Mouse (Mus musculus): ENCODE data around the gene Zc3h6. TPM values are rescaled to one million over a fixed set of nuclear protein-coding genes. Genes with fewer than 3 reads are reported as not detected.

The Zc3h6 gene
- total RNA-seq (2021) = 10 to 100 TPM; 15.2 to 17.4 TPM

DNA sequence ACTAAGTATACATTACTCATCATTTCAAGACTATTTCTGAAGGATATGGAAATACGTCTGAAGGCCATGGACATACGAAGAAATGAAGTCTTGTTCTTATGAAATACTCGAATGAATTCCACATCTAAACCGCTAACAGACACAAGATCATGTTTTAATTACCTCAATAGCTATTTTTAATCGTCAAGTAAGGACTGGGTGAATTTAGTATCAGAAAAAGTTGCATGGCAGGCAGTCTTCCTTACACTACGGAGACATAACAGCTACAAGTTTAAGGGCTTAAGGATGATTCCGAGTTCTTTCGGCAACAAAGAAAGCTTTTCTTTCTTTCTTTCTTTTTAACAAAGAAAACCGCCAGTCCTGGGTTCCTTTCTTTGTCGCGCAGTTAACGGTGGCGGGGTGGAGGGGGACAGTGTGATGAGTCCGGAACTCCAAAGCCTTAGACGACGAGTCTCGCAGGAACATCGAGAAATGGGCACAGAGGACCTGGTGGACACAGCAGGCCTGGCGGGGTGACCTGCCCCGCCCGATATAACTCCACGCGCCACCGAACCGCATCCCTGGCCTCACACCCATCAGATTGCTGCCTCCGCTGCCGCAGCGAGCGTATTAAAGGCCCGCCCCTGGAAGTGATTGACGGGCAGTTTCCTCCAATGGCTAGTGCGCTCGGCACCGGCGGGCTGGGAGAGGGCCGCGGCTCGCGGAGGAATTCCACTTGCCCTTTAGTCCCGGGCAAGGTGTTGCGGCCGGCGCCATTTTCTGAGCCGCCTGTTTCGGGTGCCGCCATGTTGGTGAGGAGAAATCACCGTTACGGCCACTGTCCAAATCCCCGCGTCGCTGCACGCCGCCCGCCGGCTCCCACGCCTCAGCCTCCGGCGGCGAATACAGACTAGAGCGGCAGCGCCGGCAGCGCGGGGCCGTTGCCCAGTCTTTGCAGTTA is at the start of gene Zc3h6:
TSS of gene Zc3h6 (plus strand) at position 762 of the 940 bp plus-strand sequence.
- intact Hi-C loops (cut with DNase I) = loop anchor here (5.0 kb wide), 2 partner anchors 100 to 125 kb away; partner anchors contain the start of gene Ttl
- peak; percentile 99 for DNase-seq (ENCODE audit: low spot score in 2 of 2)

DNA sequence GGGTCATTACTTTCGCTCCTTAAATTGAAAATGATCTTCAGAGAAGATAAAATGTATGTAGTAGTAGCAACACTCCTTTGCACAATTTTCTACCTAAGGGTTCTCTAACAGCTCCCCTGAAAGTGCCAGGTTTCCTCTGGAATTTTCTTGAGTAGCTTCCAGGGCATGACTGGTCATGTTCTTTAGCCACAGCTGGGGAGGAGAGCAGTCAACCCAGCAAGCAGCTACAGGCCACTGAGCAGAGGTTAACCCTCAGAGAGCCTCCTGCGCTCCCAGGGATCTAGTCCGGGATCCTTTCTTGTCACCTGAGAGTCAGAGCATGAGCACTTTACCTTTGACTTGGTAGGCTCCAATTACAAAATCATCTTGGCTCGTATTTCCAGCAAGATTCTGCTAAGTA is 42.4 kb upstream of the Zc3h6 start:
- DNase-seq (ENCODE audit: low spot score in 2 of 2) = no peak
- intact Hi-C loops (cut with DNase I) = no loop called here

GRCm38 (mm10) chr2:128928446-128928845 is 38.8 kb upstream of the Zc3h6 start:
- intact Hi-C loops (cut with DNase I) = no loop called here
- DNase-seq (ENCODE audit: low spot score in 2 of 2) = peak in 1 of 2 experiments; percentile 18

GRCm38 (mm10) chr2:128930704-128931103 is 36.5 kb upstream of the Zc3h6 start:
- intact Hi-C loops (cut with DNase I) = no loop called here
- no peak for DNase-seq (ENCODE audit: low spot score in 2 of 2)

DNA sequence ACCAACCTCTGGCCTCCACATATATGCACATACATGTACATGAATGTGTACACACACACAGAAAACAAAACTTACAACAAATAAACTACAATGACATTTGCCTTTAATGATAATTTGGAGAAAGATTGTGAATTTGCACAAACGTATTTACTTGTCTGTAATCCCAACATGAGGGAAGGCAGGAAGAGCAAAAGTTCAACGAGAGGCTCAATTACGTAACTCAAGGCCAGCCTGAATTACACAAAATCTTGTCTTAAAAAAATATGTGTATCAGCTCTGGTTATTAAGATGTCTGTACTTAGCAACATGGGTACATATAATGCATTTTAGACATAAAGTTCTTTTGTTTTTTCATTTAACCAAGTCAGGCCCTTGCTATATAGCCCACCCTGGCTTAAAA is 30.9 kb upstream of the Zc3h6 start:
- intact Hi-C loops (cut with DNase I) = no loop called here
- DNase-seq (ENCODE audit: low spot score in 2 of 2) = no peak

DNA sequence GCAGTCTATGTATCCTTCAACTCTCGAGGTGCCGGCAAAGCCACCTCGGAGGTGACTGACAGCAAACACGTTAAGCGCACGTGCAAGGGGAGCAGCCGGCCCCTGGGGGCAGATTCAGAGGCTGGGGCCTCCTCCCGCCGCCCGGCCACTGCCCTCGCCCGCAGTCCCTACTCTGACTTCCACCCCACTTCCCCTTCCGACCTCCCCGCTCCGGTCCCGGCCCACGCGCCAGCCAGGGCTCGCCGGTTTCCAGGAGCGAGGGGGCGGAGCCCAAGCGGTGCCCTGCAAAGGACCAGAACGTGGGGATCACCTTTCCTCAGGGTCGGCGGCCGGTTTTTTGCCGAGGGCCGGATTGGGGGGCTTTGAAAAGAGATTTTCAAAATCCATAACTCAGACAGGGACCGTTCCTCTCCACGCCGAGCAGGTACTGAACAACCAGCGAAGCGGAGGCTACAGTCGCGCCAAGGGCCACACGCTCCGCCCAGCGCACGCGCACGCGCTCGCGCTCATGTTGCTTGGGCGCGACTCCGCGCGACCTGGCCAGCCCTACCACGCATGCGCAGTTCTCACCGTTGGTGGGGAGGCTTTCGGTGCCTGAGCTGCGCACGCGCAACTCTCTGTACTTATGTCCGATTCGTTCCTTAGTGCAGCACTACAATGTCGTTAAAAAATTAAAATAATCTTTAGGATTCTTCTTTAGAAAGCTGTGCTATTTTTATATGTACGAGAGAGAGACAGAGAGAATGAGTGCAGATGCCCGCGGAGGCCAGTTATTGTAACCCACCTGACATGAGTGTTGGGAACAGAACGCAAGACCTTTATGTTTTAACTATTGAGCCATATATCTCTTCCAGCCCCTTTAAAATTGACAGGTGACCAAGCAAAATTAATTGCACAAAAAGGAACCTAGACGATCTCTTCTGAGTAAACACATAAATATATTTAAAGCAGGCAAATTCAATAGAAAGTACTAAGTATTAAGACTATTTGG is 23.4 kb upstream of the Zc3h6 start, which contains the start of gene Zc3h8:
TSS of gene Zc3h8 (minus strand) at position 540 of the 991 bp plus-strand sequence.
- DNase-seq (ENCODE audit: low spot score in 2 of 2) = peak; percentile 96
- intact Hi-C loops (cut with DNase I) = loop anchor here (10.0 kb wide), 2 partner anchors 121 to 259 kb away; partner anchors contain the start of genes Anapc1 and Ttl

- intact Hi-C loops (cut with DNase I) = loop anchor here (5.0 to 10.0 kb wide), 4 partner anchors 117 to 309 kb away; partner anchors contain the start of genes Anapc1 and Ttl
- DNase-seq (ENCODE audit: low spot score in 2 of 2) = no peak
Observed at GRCm38 (mm10) chr2:128947962-128948588, 19.1 kb upstream of the Zc3h6 start.

DNA sequence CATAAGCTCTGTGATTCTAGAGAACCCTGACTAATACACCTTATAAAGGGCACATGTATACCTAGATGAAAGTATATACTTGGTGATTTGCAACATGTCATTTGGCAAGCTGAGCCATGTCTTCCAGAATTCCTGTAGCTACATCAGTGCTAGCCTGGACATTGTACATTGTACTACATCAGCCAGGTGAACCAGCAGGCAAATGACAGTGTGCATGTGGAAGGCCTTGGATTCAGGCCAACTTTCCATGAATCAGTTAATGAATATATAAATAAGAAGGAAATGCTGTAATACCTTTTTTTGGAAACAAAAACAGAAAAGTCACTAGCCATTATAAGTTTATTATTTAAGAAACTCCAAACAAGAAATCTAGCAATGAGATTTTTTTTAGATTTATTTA is 13.0 kb upstream of the Zc3h6 start:
- DNase-seq (ENCODE audit: low spot score in 2 of 2) = no peak
- intact Hi-C loops (cut with DNase I) = no loop called here

DNA sequence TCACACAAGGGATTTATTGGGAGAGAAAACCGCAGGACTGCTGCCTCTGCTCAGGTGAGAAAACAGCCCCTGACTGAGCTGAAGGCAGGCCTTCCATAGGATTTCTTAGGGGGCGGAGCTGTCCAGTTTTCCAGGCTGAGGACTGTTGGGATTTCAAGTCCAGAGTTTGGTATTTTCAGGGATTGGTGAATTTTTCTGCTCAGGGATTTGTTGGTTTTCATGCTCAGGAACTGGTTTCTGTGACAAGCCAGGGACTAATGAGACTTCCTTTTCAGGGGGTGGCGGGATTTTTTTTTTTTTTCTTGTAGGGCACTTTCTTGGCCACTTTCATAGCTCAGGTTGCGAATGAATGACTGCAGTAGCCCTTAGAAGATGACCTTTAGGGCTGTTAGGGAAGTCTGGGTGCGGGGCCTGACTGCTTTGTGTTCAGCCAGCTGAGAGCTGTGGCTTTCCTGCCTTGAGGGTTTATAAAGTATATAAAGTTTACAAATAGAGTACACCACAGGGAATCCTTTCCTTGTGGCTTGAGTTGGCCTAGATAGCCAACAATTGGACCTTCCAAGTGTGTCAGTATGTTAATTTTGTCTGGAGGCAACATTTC is 1.6 kb upstream of the Zc3h6 start:
- no peak for DNase-seq (ENCODE audit: low spot score in 2 of 2)
- intact Hi-C loops (cut with DNase I) = loop anchor here (5.0 kb wide), 2 partner anchors 102 to 127 kb away; partner anchors contain the start of gene Ttl

DNA sequence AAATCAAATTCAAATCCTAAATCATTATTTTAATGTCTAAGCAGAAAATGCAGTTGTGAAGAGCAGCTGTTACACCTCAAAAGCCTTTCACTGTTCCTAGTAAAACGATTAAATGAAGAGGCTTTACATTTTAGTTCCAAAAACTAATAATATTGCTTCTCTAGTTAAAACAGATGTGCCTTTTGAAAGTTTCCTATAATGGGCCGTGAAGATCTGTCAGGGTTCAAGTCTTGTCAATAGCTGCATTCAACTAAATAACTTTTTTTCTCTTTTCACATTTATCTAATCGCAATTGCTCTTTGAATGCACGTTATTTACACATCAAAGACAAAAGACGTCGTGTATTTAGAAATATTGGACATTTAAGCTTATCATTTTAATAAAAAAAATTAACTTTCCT is 966 bp upstream of the Zc3h6 start:
- intact Hi-C loops (cut with DNase I) = loop anchor here (5.0 kb wide), 2 partner anchors 101 to 126 kb away; partner anchors contain the start of gene Ttl

DNA sequence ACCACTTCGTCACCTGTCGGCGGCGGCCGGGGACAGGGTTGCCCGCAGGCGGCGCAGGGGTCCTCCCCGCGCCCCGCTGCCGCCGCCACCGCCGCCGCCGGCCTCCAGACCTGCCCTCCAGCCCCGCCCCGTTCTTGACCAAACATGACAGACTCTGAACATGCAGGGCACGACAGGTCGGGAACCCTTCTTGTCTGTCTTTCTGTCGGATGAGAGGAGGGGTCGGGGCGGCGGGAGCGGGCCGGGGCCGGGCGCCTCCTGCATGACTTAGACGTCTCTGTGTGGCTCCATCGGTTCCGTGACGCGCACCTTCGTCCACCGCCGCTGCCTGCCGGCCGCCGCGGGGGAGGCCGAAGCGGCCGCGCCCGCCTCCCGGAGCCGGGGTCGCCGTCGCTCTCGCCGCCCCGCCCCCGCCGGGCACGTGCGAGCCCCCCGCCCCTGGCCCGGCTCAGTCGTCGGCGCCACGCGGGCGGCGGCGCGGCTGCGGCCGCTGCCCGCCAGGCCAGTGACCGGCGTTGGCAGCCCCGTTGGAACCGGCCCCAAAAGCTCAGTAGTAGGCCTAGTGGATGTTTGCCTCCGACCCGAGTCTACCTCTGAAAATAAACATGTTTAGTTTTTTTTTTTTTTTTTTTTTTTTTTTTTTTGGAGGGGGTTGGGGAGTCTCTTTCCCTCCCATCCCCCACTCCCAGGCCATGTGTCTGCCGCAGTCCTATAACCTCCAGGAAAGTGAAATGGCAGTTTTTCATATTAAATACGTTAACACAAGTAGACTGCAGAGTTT is 649 bp downstream of the Zc3h6 start, which contains the start of gene Gm10762:
TSS of gene Gm10762 (minus strand) at position 65 of the 781 bp plus-strand sequence.
- intact Hi-C loops (cut with DNase I) = loop anchor here (2.0 to 5.0 kb wide), 3 partner anchors 99 to 231 kb away; partner anchors contain the start of genes Slc20a1 and Ttl
- peak; percentile 72 to 75 for DNase-seq (ENCODE audit: low spot score in 2 of 2)

More for the DNA sequence above, 966 bp upstream of the Zc3h6 start:
- no peak for DNase-seq (ENCODE audit: low spot score in 2 of 2)

DNA sequence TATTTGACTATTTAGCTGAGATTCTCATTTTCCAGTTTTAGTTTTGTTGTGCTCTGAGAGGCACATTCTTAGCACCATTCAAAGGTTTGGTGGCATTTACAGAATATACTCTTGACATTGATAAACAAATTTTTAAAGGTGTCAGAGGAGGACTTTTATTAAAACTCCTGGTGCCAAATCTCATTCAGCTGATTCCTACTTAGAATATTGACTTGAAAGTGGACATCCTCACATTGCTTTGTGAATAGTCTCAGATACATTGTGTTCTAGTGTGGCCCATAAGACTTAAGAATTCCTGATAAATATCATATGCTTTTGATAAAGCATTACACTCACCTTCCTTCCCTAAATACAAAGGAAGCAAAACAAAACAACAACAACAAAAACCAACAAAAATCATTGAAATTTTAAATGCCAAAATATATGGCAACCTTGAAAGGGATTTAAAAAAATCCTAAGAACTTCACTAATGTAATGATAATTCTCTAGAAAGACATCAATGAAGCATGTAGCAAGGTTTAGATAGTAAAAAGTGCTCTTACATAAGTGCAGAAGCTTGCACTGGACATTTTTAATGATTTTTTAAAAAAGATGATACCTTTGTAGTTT is 1.4 kb downstream of the Zc3h6 start:
- intact Hi-C loops (cut with DNase I) = loop anchor here (2.0 to 5.0 kb wide), 3 partner anchors 99 to 230 kb away; partner anchors contain the start of genes Slc20a1 and Ttl
- DNase-seq (ENCODE audit: low spot score in 2 of 2) = no peak

- DNase-seq (ENCODE audit: low spot score in 2 of 2) = no peak
- intact Hi-C loops (cut with DNase I) = no loop called here
Observed at GRCm38 (mm10) chr2:128972301-128972700, 5.1 kb downstream of the Zc3h6 start.

- no peak for DNase-seq (ENCODE audit: low spot score in 2 of 2)
- intact Hi-C loops (cut with DNase I) = no loop called here
Observed at GRCm38 (mm10) chr2:128975572-128975971, 8.4 kb downstream of the Zc3h6 start.

DNA sequence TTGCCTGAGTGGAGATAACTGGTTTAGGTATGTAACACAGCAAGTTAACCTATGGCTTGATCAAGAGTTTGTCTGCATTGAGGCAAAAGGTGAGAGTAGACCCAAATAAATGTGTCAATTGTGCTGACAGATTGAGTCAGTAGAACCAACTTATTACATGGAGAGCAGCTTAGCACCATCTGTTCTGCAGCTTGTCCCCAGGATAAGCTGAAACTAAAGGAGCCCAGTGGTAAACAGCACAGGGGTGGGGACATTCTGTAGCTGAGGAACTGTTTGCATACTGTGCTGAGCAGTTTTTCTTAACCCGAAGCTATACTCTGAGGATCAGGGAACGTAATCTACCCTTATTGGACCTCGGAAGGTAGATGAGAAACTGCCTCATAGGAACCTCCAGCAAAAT is 17.5 kb downstream of the Zc3h6 start:
- DNase-seq (ENCODE audit: low spot score in 2 of 2) = peak in 1 of 2 experiments; percentile 5

GRCm38 (mm10) chr2:129004872-129005271 is 37.7 kb downstream of the Zc3h6 start:
- intact Hi-C loops (cut with DNase I) = no loop called here
- no peak for DNase-seq (ENCODE audit: low spot score in 2 of 2)

More for the DNA sequence above, 17.5 kb downstream of the Zc3h6 start:
- intact Hi-C loops (cut with DNase I) = no loop called here

- intact Hi-C loops (cut with DNase I) = no loop called here
- no peak for DNase-seq (ENCODE audit: low spot score in 2 of 2)
Observed at GRCm38 (mm10) chr2:129006194-129006749, 39.1 kb downstream of the Zc3h6 start.
